In the genomic region with DNA sequence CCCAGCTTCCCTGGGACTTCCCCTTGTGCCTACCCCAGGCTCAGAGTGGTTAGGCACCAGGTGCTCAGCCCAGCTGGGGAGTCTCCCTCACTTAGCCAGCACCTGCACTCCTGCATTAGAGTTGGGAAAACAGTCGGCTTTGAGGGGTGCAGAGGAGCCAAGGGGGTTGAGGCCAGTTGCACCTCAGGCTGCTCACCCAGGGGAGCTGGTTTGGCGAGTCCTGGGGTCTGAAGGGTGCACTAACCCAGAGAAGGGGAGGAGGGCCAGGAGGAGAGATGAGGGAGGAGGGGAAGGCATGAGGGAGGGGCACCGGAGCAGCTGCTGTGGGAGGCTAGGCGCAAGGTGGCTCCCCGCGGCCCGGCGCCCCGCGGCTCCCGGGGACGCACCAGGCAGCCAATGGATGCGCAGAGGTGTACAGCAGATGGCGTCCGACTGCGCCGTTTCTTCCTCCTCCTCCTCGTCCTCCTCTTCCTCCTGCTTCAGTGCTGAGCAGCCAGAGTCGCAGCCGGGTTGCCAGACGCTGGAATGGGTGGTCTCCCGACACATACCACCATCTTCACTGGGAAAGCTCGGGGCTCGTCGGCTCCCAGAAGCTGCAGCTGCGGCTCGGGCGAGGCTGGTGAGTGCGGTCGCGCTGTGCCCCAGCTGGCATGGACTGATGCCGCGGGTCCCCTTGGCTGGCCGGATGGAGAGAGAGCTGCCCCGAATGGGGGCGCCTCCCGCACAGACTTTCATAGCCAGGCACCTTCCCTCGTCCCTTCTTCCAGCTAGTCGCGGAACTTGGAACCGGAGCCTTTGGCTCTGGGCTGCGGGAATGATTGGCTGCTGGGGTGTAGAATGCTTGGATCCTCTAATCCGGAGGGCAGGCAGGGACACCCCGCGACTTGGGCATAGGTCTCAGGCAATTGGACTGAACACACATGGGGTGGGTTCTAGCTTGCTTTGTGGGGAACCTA, we compare ENCODE assay signal across 8 mouse cellular contexts. TPM values are rescaled to one million over a fixed set of nuclear protein-coding genes. Genes with fewer than 3 reads are reported as not detected.
A peak's percentile ranks its signal among the peaks of the same experiment; 100 is the strongest.
DNase-seq lines count a peak whose midpoint lies in the region; ATAC-seq lines count a peak whose summit lies in the region.

A gene (plus strand): TSS at position 321 of the 956 bp plus-strand sequence.

- H3K36me3 ChIP-seq in kidney, embryonic 16.5 days (ENCODE audit: insufficient read depth, low read length), result no peaks in the 10 kb centered on the region
- H3K36me3 ChIP-seq in neural tube, embryonic 11.5 days (ENCODE audit: control insufficient read depth, insufficient read depth, low read length), result no peaks in the 10 kb centered on the region

- DNase-seq in kidney, adult 9 months, result no peak
- DNase-seq in cerebellum, postnatal 25 days, result peak; percentile 14 to 37
- peak; percentile 32 to 45 for DNase-seq in left cerebral cortex, adult 18-20 months (ENCODE audit: low spot score in 2 of 2)
- DNase-seq in neural tube, embryonic 11.5 days (ENCODE audit: low spot score), result peak; percentile 65
- no peak for DNase-seq in urinary bladder, postnatal 36 days (ENCODE audit: low spot score in 2 of 2)

- no peak within 1 kb of the TSS for H3K27ac ChIP-seq in kidney, embryonic 16.5 days (ENCODE audit: low read length)
- H3K27ac ChIP-seq in neural tube, embryonic 11.5 days (ENCODE audit: low read depth, low read length), result no peak within 1 kb of the TSS

- WGBS in kidney, embryonic 16.5 days, result under 1% methylated on average over 43 of the region's 45 CpGs
- under 1% methylated on average over 45 of the region's 45 CpGs for WGBS in neural tube, embryonic 11.5 days

- H3K9me3 ChIP-seq in kidney, embryonic 16.5 days (ENCODE audit: low read length), result no peaks in the 10 kb centered on the region
- H3K9me3 ChIP-seq in neural tube, embryonic 11.5 days (ENCODE audit: control insufficient read depth, low read length), result no peaks in the 10 kb centered on the region

- H3K4me1 ChIP-seq in kidney, embryonic 16.5 days (ENCODE audit: insufficient read depth, low read length), result peaks cover 6% of the 10 kb centered on the region; the same call in 1 of the 2 replicates
- no peaks in the 10 kb centered on the region for H3K4me1 ChIP-seq in neural tube, embryonic 11.5 days (ENCODE audit: control insufficient read depth, insufficient read depth, low read length)

- ATAC-seq in kidney, embryonic 16.5 days (ENCODE audit: low FRiP score, low TSS enrichment), result peak; percentile 79
- ATAC-seq in granulocyte monocyte progenitor cell, adult 5-6 weeks (replicated peaks; ENCODE audit: poor library complexity, severe bottlenecking), result peak; percentile 56
- peak; percentile 84 for ATAC-seq in neural tube, embryonic 11.5 days (ENCODE audit: insufficient read depth, low FRiP score, low TSS enrichment)
- no peak for ATAC-seq in erythroid progenitor cell, adult 5-6 weeks (replicated peaks; ENCODE audit: low FRiP score, poor library complexity, severe bottlenecking)

- peak within 1 kb of the TSS; percentile 91 for H3K4me2 ChIP-seq in kidney, embryonic 16.5 days (replicated peaks; ENCODE audit: low read depth, low read length)
- H3K4me2 ChIP-seq in neural tube, embryonic 11.5 days (ENCODE audit: low read depth), result peak within 1 kb of the TSS; percentile 91

- H3K4me3 ChIP-seq in kidney, embryonic 16.5 days (ENCODE audit: low read length), result peak within 1 kb of the TSS; percentile 51
- peak within 1 kb of the TSS; percentile 51 for H3K4me3 ChIP-seq in neural tube, embryonic 11.5 days (ENCODE audit: low read depth, low read length)

- peaks cover 40% of the 10 kb centered on the region for H3K27me3 ChIP-seq in kidney, embryonic 16.5 days (ENCODE audit: insufficient read depth, low read length)
- H3K27me3 ChIP-seq in neural tube, embryonic 11.5 days (ENCODE audit: control insufficient read depth, insufficient read depth, low read length), result 0 out of 2 replicates have a peak, but pooled peaks cover 4% of the 10 kb centered on the region

- peak within 1 kb of the TSS; percentile 46 for H3K9ac ChIP-seq in kidney, embryonic 16.5 days (replicated peaks; ENCODE audit: low read length)
- peak within 1 kb of the TSS; percentile 54 for H3K9ac ChIP-seq in neural tube, embryonic 11.5 days (ENCODE audit: low read length)

RNA-seq across cellular contexts. Expression of the gene that starts here (rescaled TPM):
- 0.65 and 0.81 TPM in 2 replicates for polyA plus RNA-seq in kidney, embryonic 16.5 days (2015; fragmentation: Nextera tagmentation; extraction: Ambion mirVana)
- not detected in 2 replicates for total RNA-seq in granulocyte monocyte progenitor cell, adult 5-6 weeks (2014; fragmentation: Nextera tagmentation)
- total RNA-seq in granulocyte monocyte progenitor cell, adult 5-6 weeks (2017), result not detected in 2 replicates
- 1 to 10 TPM; 3.8 to 7.5 TPM for total RNA-seq in left cerebral cortex, adult 18-20 months (2021)
- polyA plus RNA-seq in neural tube, embryonic 11.5 days (2014; fragmentation: Nextera tagmentation; extraction: Ambion mirVana), result 14.5 and 19.6 TPM in 2 replicates
- 2.9 and 5.8 TPM in 2 replicates for total RNA-seq in erythroid progenitor cell, adult 5-6 weeks (2015; ENCODE audit: low replicate concordance)
- 0.83 and 2.7 TPM in 2 replicates for total RNA-seq in erythroid progenitor cell, adult 5-6 weeks (2017; ENCODE audit: low replicate concordance)

Comparison
In these comparisons a context has a peak if more than half of its experiments do, and no peak if none do; other contexts are left out.
1. Peak in ATAC-seq, H3K4me3 ChIP-seq, H3K9ac ChIP-seq and H3K4me2 ChIP-seq in kidney, embryonic 16.5 days; RNA of the gene not detected or under 1 TPM.
2. Peak in ATAC-seq in granulocyte monocyte progenitor cell, adult 5-6 weeks; RNA of the gene not detected or under 1 TPM.
3. DNase-seq: peak in cerebellum, postnatal 25 days (2 of 2), left cerebral cortex, adult 18-20 months (2 of 2) and neural tube, embryonic 11.5 days (single experiment); none in kidney, adult 9 months (single experiment) and urinary bladder, postnatal 36 days (0 of 2).